Mouse (Mus musculus) erythroblast, embryonic 14.5 days (primary cell): ENCODE data around the gene Lrrk1.

Experiments
- GATA1 ChIP-seq: IDR thresholded peaks from 2 replicates; pipeline ENCODE4 v1.6.1; 2012; ENCODE audit warnings: low read length, inconsistent platforms, mixed read lengths
- TAL1 ChIP-seq: IDR thresholded peaks from 3 replicates; pipeline ENCODE4 v1.6.1; 2012; ENCODE audit warnings: low read length, inconsistent platforms, mixed read lengths

DNA sequence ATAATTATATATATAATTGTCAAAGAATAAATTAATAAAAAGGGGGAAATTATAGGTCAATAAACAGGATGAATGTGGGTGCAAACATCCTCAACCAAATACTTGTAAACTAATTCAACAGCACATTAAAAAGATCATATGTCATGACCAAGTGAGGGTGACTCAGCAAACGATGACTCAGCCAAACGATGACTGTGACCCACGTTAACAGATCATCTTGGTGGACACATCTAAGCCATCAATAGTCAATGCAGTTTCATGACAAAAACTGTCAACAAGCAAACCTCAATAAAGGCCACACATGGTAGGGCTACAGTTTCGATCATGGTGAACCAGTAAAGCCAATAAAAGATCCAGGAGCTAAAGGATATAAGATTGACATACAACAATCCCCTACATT lies 29.1 kb downstream of the Lrrk1 start:
- TF ChIP-seq TAL1 (no peak), GATA1 (no peak)
